Comparison of ENCODE assay signal across 8 mouse cellular contexts in genomic region chr4:97923876-97924316, GRCm38 (mm10).
DNase-seq lines count a peak whose midpoint lies in the region; ATAC-seq lines count a peak whose summit lies in the region.

No protein-coding gene starts in this region.

- intact Hi-C loops in heart, postnatal 25 days (cut with DNase I), result loop anchor here (5.0 kb wide), 2 partner anchors 168 to 172 kb away; no protein-coding TSS in a partner anchor

- peaks cover 41% of the 10 kb centered on the region for H3K4me1 ChIP-seq in lung, embryonic 16.5 days (replicated peaks; ENCODE audit: control insufficient read depth, insufficient read depth, low read length)

- no peak overlapping the region for H3K9ac ChIP-seq in lung, embryonic 16.5 days (ENCODE audit: low read length)

- no peaks in the 10 kb centered on the region for H3K9me3 ChIP-seq in lung, embryonic 16.5 days (ENCODE audit: control insufficient read depth, low read length)

- H3K27ac ChIP-seq in lung, embryonic 16.5 days (ENCODE audit: low read length), result peak overlapping the region; percentile 84

- peak; percentile 43 to 68 for DNase-seq in layer of hippocampus, postnatal 14 days (ENCODE audit: low spot score in 2 of 2)
- DNase-seq in layer of hippocampus, adult 8-10 months (ENCODE audit: low spot score in 2 of 2), result no peak
- DNase-seq in adrenal gland, adult 2 months, result peak; percentile 82
- DNase-seq in fat pad, adult 2 months (ENCODE audit: extremely low read depth, low read depth, low spot score), result peak; percentile 91
- peak; percentile 72 for DNase-seq in heart, postnatal 25 days (ENCODE audit: low spot score)
- DNase-seq in right cerebral cortex, postnatal 14 days, result no peak

- peak; percentile 54 for ATAC-seq in lung, embryonic 16.5 days (ENCODE audit: low read depth)
- ATAC-seq in monocyte, adult 5-6 weeks (replicated peaks; ENCODE audit: insufficient number of reproducible peaks, low FRiP score, low TSS enrichment, poor library complexity, severe bottlenecking), result no peak

- no peaks in the 10 kb centered on the region for H3K36me3 ChIP-seq in lung, embryonic 16.5 days (ENCODE audit: control insufficient read depth, insufficient read depth, low read length)

- H3K27me3 ChIP-seq in lung, embryonic 16.5 days (ENCODE audit: control insufficient read depth, insufficient read depth, low read depth, low read length), result no peaks in the 10 kb centered on the region

- no peak overlapping the region for H3K4me3 ChIP-seq in lung, embryonic 16.5 days (ENCODE audit: low read length)

- H3K4me2 ChIP-seq in lung, embryonic 16.5 days (ENCODE audit: low read depth, low read length), result peak overlapping the region; percentile 48

- 38% methylated on average over 8 of the region's 8 CpGs for WGBS in lung, embryonic 16.5 days

Comparison
In these comparisons a context has a peak if more than half of its experiments do, and no peak if none do; other contexts are left out.
1. DNase-seq: peak in layer of hippocampus, postnatal 14 days (2 of 2), adrenal gland, adult 2 months (single experiment), fat pad, adult 2 months (single experiment) and heart, postnatal 25 days (single experiment); none in layer of hippocampus, adult 8-10 months (0 of 2) and right cerebral cortex, postnatal 14 days (single experiment).